In genomic region chr19:40231074-40231738, GRCm38 (mm10) we compare ENCODE assay signal across 2 mouse cellular contexts.
A peak's percentile ranks its signal among the peaks of the same experiment; 100 is the strongest.
TF ChIP-seq lines count a peak whose summit lies in the region.

No protein-coding gene starts in this region.

TF ChIP-seq in CH12.LX, 34 proteins besides CTCF, POLR2A, EP300 and RAD21:
- TF ChIP-seq MAX (IDR thresholded peaks at IDR 0.05; ENCODE audit: low read length): no peak
- TF ChIP-seq ZNF384 (IDR thresholded peaks at IDR 0.05; ENCODE audit: low read depth, low read length): peak; percentile 70

TF ChIP-seq in ES-E14, 5 proteins besides CTCF, POLR2A, EP300 and RAD21:
- no peak for TF ChIP-seq ZC3H11A (IDR thresholded peaks at IDR 0.05; ENCODE audit: borderline replicate concordance, low read depth, low read length)
- no peak for TF ChIP-seq HCFC1 (IDR thresholded peaks at IDR 0.05; ENCODE audit: borderline replicate concordance, insufficient read depth, low read length)
- no peak for TF ChIP-seq CHD2 (IDR thresholded peaks at IDR 0.05; ENCODE audit: low read depth, low read length)
- no peak for TF ChIP-seq MAFK (IDR thresholded peaks at IDR 0.05; ENCODE audit: insufficient read depth, low read depth, low read length)
- no peak for TF ChIP-seq ZNF384 (IDR thresholded peaks at IDR 0.05; ENCODE audit: low read depth, low read length)
